Comparison of ENCODE assay signal across 15 mouse cellular contexts in genomic region chr8:94443153-94443552, GRCm38 (mm10). TPM values are rescaled to one million over a fixed set of nuclear protein-coding genes. Genes with fewer than 3 reads are reported as not detected.
A peak's percentile ranks its signal among the peaks of the same experiment; 100 is the strongest.
DNase-seq lines count a peak whose midpoint lies in the region; ATAC-seq lines count a peak whose summit lies in the region.
"Had no signal": no experiment of that assay in that cellular context is flagged by ENCODE, and none has a peak within 500 bp of the region (broad histone marks: within the 10 kb centered on the region; RNA-seq: fewer than 3 reads in every experiment).

No protein-coding gene starts in this region.

- H3K36me3 ChIP-seq in kidney, embryonic 16.5 days (ENCODE audit: insufficient read depth, low read length), result no peaks in the 10 kb centered on the region
- H3K36me3 ChIP-seq in splenic B cell, adult 2 months (ENCODE audit: control insufficient read depth, insufficient read depth, low read length, poor library complexity, severe bottlenecking), result no peaks in the 10 kb centered on the region
- H3K36me3 ChIP-seq: embryonic facial prominence, embryonic 15.5 days; hindbrain, embryonic 15.5 days; liver, embryonic 12.5 days; midbrain, embryonic 13.5 days had no signal

- no peak for ATAC-seq in kidney, embryonic 16.5 days (ENCODE audit: low FRiP score, low TSS enrichment)
- ATAC-seq: liver, embryonic 12.5 days; midbrain, embryonic 13.5 days had no signal

- DNase-seq in kidney, adult 18-20 months, result peak; percentile 10
- DNase-seq in lung, postnatal 36 days, result peak; percentile 34
- DNase-seq in lung, postnatal 10 days, result no peak
- peak; percentile 10 for DNase-seq in adipocyte (ENCODE audit: low spot score)
- DNase-seq in splenic B cell, adult 2 months (ENCODE audit: low read depth, low spot score), result peak; percentile 53
- DNase-seq in adrenal gland, postnatal 36 days, result no peak
- DNase-seq: heart, postnatal 10 days; thymus, adult 18-20 months had no signal

- no peak overlapping the region for H3K27ac ChIP-seq in kidney, embryonic 16.5 days (ENCODE audit: low read length)
- H3K27ac ChIP-seq: embryonic facial prominence, embryonic 15.5 days; hindbrain, embryonic 15.5 days; kidney, postnatal 0 days; liver, embryonic 12.5 days; macrophage; midbrain, embryonic 13.5 days had no signal

- no peaks in the 10 kb centered on the region for H3K9me3 ChIP-seq in kidney, embryonic 16.5 days (ENCODE audit: low read length)
- H3K9me3 ChIP-seq: embryonic facial prominence, embryonic 15.5 days; hindbrain, embryonic 15.5 days; liver, embryonic 12.5 days; midbrain, embryonic 13.5 days had no signal

- no peaks in the 10 kb centered on the region for H3K4me1 ChIP-seq in kidney, embryonic 16.5 days (ENCODE audit: insufficient read depth, low read length)
- H3K4me1 ChIP-seq: embryonic facial prominence, embryonic 15.5 days; hindbrain, embryonic 15.5 days; liver, embryonic 12.5 days; midbrain, embryonic 13.5 days had no signal

- no peaks in the 10 kb centered on the region for H3K27me3 ChIP-seq in kidney, embryonic 16.5 days (ENCODE audit: insufficient read depth, low read length)
- no peaks in the 10 kb centered on the region for H3K27me3 ChIP-seq in splenic B cell, adult 2 months (ENCODE audit: control insufficient read depth, insufficient read depth, low read length, poor library complexity, severe bottlenecking)
- H3K27me3 ChIP-seq: embryonic facial prominence, embryonic 15.5 days; hindbrain, embryonic 15.5 days; midbrain, embryonic 13.5 days had no signal

- no peak overlapping the region for H3K9ac ChIP-seq in kidney, embryonic 16.5 days (replicated peaks; ENCODE audit: low read length)
- H3K9ac ChIP-seq: embryonic facial prominence, embryonic 15.5 days; hindbrain, embryonic 15.5 days; liver, embryonic 12.5 days; midbrain, embryonic 13.5 days had no signal

- WGBS in kidney, embryonic 16.5 days, result 86% methylated on average over 3 of the region's 3 CpGs

- H3K4me3 ChIP-seq in kidney, embryonic 16.5 days (ENCODE audit: low read length), result no peak overlapping the region
- H3K4me3 ChIP-seq: embryonic facial prominence, embryonic 15.5 days; hindbrain, embryonic 15.5 days; liver, embryonic 12.5 days; midbrain, embryonic 13.5 days had no signal

- H3K4me2 ChIP-seq in kidney, embryonic 16.5 days (replicated peaks; ENCODE audit: low read depth, low read length), result no peak overlapping the region
- H3K4me2 ChIP-seq: embryonic facial prominence, embryonic 15.5 days; hindbrain, embryonic 15.5 days; liver, embryonic 12.5 days; midbrain, embryonic 13.5 days had no signal

RNA-seq across cellular contexts. Expression of gene Nlrc5, which starts 9.0 kb away (rescaled TPM):
- 0.15 TPM in 1 of 2 replicates, not detected in the other for polyA plus RNA-seq in kidney, embryonic 16.5 days (2015; fragmentation: Nextera tagmentation; extraction: Ambion mirVana)
- 1 to 10 TPM; 3.5 to 7.4 TPM for total RNA-seq in adrenal gland, postnatal 36 days (2021)

RNA-seq across cellular contexts. Expression of gene Herpud1, which starts 56.9 kb away (rescaled TPM):
- polyA plus RNA-seq in kidney, embryonic 16.5 days (2015; fragmentation: Nextera tagmentation; extraction: Ambion mirVana), result 82.9 and 87.9 TPM in 2 replicates
- total RNA-seq in adrenal gland, postnatal 36 days (2021), result 100 to 1,000 TPM; 109 to 110 TPM

Comparison
In these comparisons a context has a peak if more than half of its experiments do, and no peak if none do; other contexts are left out.
1. DNase-seq: peak in kidney, adult 18-20 months (single experiment), lung, postnatal 36 days (single experiment), adipocyte (single experiment) and splenic B cell, adult 2 months (single experiment); none in lung, postnatal 10 days (single experiment) and adrenal gland, postnatal 36 days (0 of 2).